Mouse (Mus musculus) adrenal gland, postnatal 0 days (tissue): ENCODE measurements around the gene Erg28. TPM values are rescaled to one million over a fixed set of nuclear protein-coding genes. Genes with fewer than 3 reads are reported as not detected.

Experiments
- polyA plus RNA-seq: library from polyadenylated mRNA; unstranded; fragments of >200 nt; fragmentation: Nextera tagmentation; extraction: Ambion mirVana; gene quantifications from 2 replicates; pipeline ENCODE4 v1.2.1, GENCODE M21; 2015

Gene Erg28
- polyA plus RNA-seq: 71.0 and 82.9 TPM in 2 replicates

GRCm38 (mm10) chr12:85824438-85825264, at the start of gene Erg28, which contains the start of gene Ttll5:
TSS of gene Erg28 (minus strand) at chr12:85824550.
TSS of gene Ttll5 (plus strand) at chr12:85824659.

Other genes starting within 250 kb of the Erg28 start
- 0.62 and 1.3 TPM in 2 replicates for gene Jdp2, start 225.5 kb downstream of the Erg28 start, polyA plus RNA-seq
- gene Batf, start 137.9 kb downstream of the Erg28 start, polyA plus RNA-seq: 3.8 and 4.0 TPM in 2 replicates
- gene Flvcr2, start 78.0 kb downstream of the Erg28 start, polyA plus RNA-seq: 3.2 and 7.1 TPM in 2 replicates
- gene Ttll5, start 109 bp upstream of the Erg28 start, polyA plus RNA-seq: 7.7 and 9.4 TPM in 2 replicates